Mouse (Mus musculus): Measurements from ENCODE around the gene Mob1a. TPM values are rescaled to one million over a fixed set of nuclear protein-coding genes. Genes with fewer than 3 reads are reported as not detected.
A peak's percentile ranks its signal among the peaks of the same experiment; 100 is the strongest.

Mob1a gene
- polyA plus RNA-seq (2015; fragmentation: Nextera tagmentation; extraction: Ambion mirVana): 29.2 and 32.8 TPM in 2 replicates

DNA sequence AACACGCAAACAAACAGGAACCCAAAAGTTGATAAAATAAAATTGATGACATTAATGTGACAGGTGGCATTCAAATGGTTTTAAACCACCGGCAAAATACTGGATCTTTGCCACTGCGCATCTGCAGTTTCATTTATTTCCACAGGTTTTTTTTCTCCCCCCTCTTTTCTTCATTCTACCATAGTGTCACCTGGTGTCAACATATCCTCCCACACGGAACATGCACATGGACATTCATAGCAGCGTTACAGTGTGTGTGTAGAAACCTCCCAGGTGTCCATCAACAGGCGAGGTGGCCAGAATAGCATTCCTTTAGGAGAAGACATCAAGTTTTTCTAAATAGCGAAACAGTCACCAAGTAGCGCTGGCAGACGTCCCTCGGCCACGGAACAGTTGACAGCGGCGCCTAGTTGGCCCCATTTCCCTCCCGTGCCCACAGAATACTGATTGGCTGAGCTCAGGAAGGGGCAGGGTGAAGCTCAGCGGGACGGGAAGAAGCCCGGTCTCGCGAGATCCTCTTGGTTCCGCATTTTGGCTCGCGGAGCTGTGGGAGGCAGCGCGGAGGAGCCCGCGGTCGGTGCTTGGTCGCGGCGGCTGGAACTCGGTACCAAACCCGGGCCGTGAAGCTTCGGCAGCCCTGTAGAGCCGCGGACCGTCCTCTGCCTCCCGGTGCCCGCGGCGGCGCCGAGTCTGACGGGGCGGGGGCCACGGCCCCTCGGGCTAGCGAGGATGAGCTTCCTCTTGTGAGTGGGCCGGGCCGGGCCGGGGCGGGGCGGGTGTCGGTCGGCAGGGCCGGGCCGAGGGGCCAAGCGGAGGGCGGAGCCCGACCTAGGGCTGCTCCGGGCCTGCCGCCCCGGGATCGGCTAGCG, at the start of gene Mob1a, which contains the start of gene Mthfd2:
Gene Mob1a (plus strand): TSS at position 492 of the 869 bp plus-strand sequence.
Gene Mthfd2 (minus strand): TSS at position 384 of the 869 bp plus-strand sequence.
- H3K4me1 ChIP-seq (replicated peaks): peaks cover 33% of the 10 kb centered on the region
- no peaks in the 10 kb centered on the region for H3K27me3 ChIP-seq
- H3K4me2 ChIP-seq: peak within 1 kb of the TSS; percentile 85
- WGBS: under 1% methylated on average over 62 of the region's 65 CpGs
- peak within 1 kb of the TSS; percentile 89 for H3K4me3 ChIP-seq
- peak within 1 kb of the TSS; percentile 98 for H3K9ac ChIP-seq
- peak within 1 kb of the TSS; percentile 94 for H3K27ac ChIP-seq (replicated peaks)
- peaks cover 12% of the 10 kb centered on the region for H3K36me3 ChIP-seq
- no peaks in the 10 kb centered on the region for H3K9me3 ChIP-seq
- peak; percentile 98 for ATAC-seq (ENCODE audit: low read depth)

DNA sequence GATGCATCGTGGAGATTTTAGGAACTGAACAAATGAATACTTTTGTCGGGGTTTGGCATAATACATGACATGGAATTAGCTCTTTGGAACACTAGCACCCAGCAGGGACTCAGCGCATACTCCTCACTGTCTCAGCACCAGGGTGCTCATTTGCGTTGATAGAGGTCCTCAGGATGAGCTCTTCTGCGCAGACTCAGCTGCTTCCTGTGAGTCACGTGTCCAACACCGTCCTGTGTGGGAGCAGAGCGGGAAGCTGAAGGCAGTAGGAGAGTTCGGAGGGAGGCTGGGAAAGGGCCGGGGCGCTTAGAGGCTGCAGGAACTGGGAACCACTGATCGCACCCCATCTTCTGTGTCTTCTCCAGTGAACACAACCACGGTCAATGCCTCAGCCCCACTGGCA, 48.7 kb upstream of the Mob1a start:
- Histone ChIP-seq H3K4me1 (replicated peaks) (no peaks in the 10 kb centered on the region), H3K36me3 (no peaks in the 10 kb centered on the region), H3K27me3 (no peaks in the 10 kb centered on the region), H3K9me3 (no peaks in the 10 kb centered on the region; the same call in 1 of the 2 replicates), H3K27ac (replicated peaks) (no peak overlapping the region), H3K9ac (no peak overlapping the region), H3K4me3 (no peak overlapping the region), H3K4me2 (no peak overlapping the region)
- 72% methylated on average over 13 of the region's 13 CpGs for WGBS
- no peak for ATAC-seq (ENCODE audit: low read depth)

- 20% methylated on average over 2 of the region's 2 CpGs for WGBS
- H3K4me3 ChIP-seq: no peak overlapping the region
- H3K4me2 ChIP-seq: no peak overlapping the region
- no peak overlapping the region for H3K9ac ChIP-seq
- H3K27me3 ChIP-seq: no peaks in the 10 kb centered on the region
- ATAC-seq (ENCODE audit: low read depth): no peak
- H3K9me3 ChIP-seq: no peaks in the 10 kb centered on the region; the same call in 1 of the 2 replicates
- no peaks in the 10 kb centered on the region for H3K36me3 ChIP-seq
- no peaks in the 10 kb centered on the region for H3K4me1 ChIP-seq (replicated peaks)
- no peak overlapping the region for H3K27ac ChIP-seq (replicated peaks)
Observed at GRCm38 (mm10) chr6:83278881-83279280, 46.9 kb upstream of the Mob1a start.

DNA sequence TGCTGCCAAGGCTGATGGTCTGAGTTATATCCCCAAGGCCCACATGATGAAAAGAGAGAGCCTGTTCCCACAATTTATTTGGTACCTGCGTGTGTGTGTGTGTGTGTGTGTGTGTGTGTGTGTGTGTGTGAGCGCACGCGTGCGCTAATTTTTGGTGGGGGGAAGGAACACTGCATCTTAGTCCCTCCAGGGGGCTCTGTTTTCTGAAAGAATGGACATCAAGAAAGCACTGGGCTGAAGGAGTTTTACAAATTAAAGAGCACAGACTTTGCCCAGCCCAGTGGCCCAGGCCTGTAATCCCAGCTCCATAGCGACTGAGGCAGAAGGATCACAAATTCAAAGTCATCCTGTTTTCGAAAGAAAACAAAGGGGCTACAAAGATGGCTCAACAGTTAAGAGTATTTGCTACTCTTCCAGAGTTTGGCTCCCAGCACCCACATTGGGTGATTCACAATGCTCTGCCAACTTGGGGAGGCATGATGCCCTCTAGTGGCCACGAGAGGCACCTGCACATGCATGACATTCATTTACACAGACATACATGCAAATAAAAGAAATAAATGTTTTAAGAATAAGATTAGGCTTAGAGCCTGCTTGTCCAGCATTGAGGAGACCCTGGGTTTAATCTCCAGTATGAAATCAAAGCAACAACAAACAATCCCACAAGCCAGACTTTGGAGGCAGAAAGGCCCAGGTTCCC, 45.4 kb upstream of the Mob1a start:
- ATAC-seq (ENCODE audit: low read depth): no peak
- WGBS: 81% methylated on average over 8 of the region's 8 CpGs

GRCm38 (mm10) chr6:83300447-83301229, 25.2 kb upstream of the Mob1a start:
- Histone ChIP-seq H3K27ac (replicated peaks) (no peak overlapping the region), H3K9me3 (no peaks in the 10 kb centered on the region), H3K4me2 (no peak overlapping the region), H3K27me3 (no peaks in the 10 kb centered on the region), H3K9ac (no peak overlapping the region), H3K36me3 (peaks cover 10% of the 10 kb centered on the region), H3K4me1 (replicated peaks) (peaks cover 12% of the 10 kb centered on the region), H3K4me3 (no peak overlapping the region)
- WGBS: 86% methylated on average over 7 of the region's 7 CpGs
- ATAC-seq (ENCODE audit: low read depth): no peak

More for the DNA sequence above, 45.4 kb upstream of the Mob1a start:
- Histone ChIP-seq H3K9ac (no peak overlapping the region), H3K27ac (replicated peaks) (no peak overlapping the region), H3K9me3 (no peaks in the 10 kb centered on the region; the same call in 1 of the 2 replicates), H3K4me1 (replicated peaks) (no peaks in the 10 kb centered on the region), H3K36me3 (no peaks in the 10 kb centered on the region), H3K4me2 (no peak overlapping the region), H3K4me3 (no peak overlapping the region), H3K27me3 (no peaks in the 10 kb centered on the region)

- no peaks in the 10 kb centered on the region for H3K9me3 ChIP-seq
- no peak overlapping the region for H3K27ac ChIP-seq (replicated peaks)
- H3K4me1 ChIP-seq (replicated peaks): peaks cover 12% of the 10 kb centered on the region
- WGBS: 95% methylated on average over 2 of the region's 2 CpGs
- peaks cover 17% of the 10 kb centered on the region for H3K36me3 ChIP-seq
- no peak overlapping the region for H3K4me2 ChIP-seq
- no peak overlapping the region for H3K4me3 ChIP-seq
- H3K9ac ChIP-seq: no peak overlapping the region
- no peaks in the 10 kb centered on the region for H3K27me3 ChIP-seq
- no peak for ATAC-seq (ENCODE audit: low read depth)
Observed at GRCm38 (mm10) chr6:83301294-83301693, 24.5 kb upstream of the Mob1a start.

DNA sequence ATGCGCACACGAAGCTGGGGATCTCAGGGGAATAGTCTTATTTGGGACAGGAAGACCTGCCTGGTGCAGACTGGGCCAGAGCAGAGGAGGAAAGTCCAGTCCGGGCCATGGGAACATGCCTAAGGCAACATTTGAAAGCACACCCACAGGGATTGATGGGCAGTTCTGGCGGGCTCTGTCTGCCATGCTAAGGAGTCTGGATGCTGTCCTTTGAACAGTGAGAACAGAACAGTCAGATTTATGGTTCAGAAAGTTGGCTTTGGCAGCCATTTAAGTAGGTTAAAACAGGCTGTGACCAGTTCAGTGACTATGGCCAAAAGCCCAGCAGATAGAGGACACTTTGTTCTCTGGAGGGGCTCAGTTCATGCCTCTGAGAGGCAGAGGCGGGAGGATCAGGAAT, 23.6 kb upstream of the Mob1a start:
- H3K9me3 ChIP-seq: no peaks in the 10 kb centered on the region
- H3K4me1 ChIP-seq (replicated peaks): peaks cover 12% of the 10 kb centered on the region
- peaks cover 27% of the 10 kb centered on the region for H3K36me3 ChIP-seq
- H3K27ac ChIP-seq (replicated peaks): peak overlapping the region; percentile 70
- no peak overlapping the region for H3K9ac ChIP-seq
- peak; percentile 86 for ATAC-seq (ENCODE audit: low read depth)
- 42% methylated on average over 5 of the region's 5 CpGs for WGBS
- no peaks in the 10 kb centered on the region for H3K27me3 ChIP-seq
- no peak overlapping the region for H3K4me2 ChIP-seq
- H3K4me3 ChIP-seq: no peak overlapping the region

GRCm38 (mm10) chr6:83309017-83309416, 16.8 kb upstream of the Mob1a start:
- no peaks in the 10 kb centered on the region for H3K27me3 ChIP-seq
- H3K36me3 ChIP-seq: peaks cover 74% of the 10 kb centered on the region
- 93% methylated on average over 7 of the region's 7 CpGs for WGBS

DNA sequence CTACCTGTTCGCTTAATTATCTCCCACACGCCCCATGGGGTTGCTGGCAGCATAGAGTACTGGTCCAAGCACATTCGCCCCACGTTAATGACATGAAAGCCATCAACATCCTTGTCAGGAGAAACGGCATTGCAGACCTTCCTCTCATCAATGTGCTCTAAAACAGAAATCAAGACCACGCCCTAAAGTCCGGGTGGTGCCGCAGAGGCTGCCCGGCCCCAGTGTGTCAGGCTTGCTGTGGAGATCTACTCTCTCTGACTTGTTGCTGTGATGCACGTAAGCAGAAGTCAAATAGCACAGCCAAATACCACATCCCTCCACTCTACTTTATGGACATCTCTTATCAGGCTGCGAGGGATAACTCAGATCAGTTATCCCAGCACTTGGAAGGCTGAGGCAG, 14.6 kb upstream of the Mob1a start:
- H3K4me3 ChIP-seq: no peak overlapping the region

More at GRCm38 (mm10) chr6:83309017-83309416, 16.8 kb upstream of the Mob1a start:
- Histone ChIP-seq H3K9ac (no peak overlapping the region), H3K9me3 (no peaks in the 10 kb centered on the region), H3K27ac (replicated peaks) (no peak overlapping the region), H3K4me1 (replicated peaks) (no peaks in the 10 kb centered on the region), H3K4me3 (no peak overlapping the region), H3K4me2 (no peak overlapping the region)
- no peak for ATAC-seq (ENCODE audit: low read depth)

GRCm38 (mm10) chr6:83312021-83312420, 13.8 kb upstream of the Mob1a start:
- no peaks in the 10 kb centered on the region for H3K9me3 ChIP-seq
- H3K27me3 ChIP-seq: no peaks in the 10 kb centered on the region
- H3K4me1 ChIP-seq (replicated peaks): peaks cover 19% of the 10 kb centered on the region
- H3K9ac ChIP-seq: no peak overlapping the region
- H3K36me3 ChIP-seq: peaks cover 49% of the 10 kb centered on the region
- 91% methylated on average over 7 of the region's 7 CpGs for WGBS
- ATAC-seq (ENCODE audit: low read depth): no peak
- no peak overlapping the region for H3K4me2 ChIP-seq
- H3K4me3 ChIP-seq: no peak overlapping the region
- H3K27ac ChIP-seq (replicated peaks): no peak overlapping the region

More for the DNA sequence above, 14.6 kb upstream of the Mob1a start:
- no peak overlapping the region for H3K9ac ChIP-seq
- no peak for ATAC-seq (ENCODE audit: low read depth)
- H3K27ac ChIP-seq (replicated peaks): no peak overlapping the region
- H3K9me3 ChIP-seq: no peaks in the 10 kb centered on the region
- no peak overlapping the region for H3K4me2 ChIP-seq
- 93% methylated on average over 11 of the region's 11 CpGs for WGBS
- peaks cover 58% of the 10 kb centered on the region for H3K36me3 ChIP-seq
- H3K4me1 ChIP-seq (replicated peaks): peaks cover 11% of the 10 kb centered on the region
- no peaks in the 10 kb centered on the region for H3K27me3 ChIP-seq

DNA sequence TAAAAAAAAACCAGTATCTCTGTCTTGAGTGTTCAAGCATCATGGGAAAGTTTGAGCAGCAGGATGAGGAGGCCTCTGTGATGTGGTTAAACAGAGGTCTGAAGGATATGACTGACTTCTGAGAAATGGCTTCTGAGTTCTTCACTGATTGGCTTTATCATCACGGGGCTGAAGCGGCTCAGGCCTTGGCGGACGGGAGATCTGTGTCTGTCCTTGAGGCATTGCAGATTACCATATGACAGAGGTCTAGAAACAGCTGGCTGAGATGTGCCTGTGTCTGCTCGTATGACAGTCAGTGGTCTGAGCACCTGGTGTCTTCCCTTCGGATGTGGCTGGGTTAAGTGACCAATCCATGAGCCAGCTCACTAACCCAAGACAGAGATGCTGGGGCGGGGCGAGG, 13.3 kb upstream of the Mob1a start:
- H3K9ac ChIP-seq: no peak overlapping the region
- H3K36me3 ChIP-seq: peaks cover 44% of the 10 kb centered on the region
- no peak overlapping the region for H3K4me3 ChIP-seq
- no peak for ATAC-seq (ENCODE audit: low read depth)
- no peaks in the 10 kb centered on the region for H3K27me3 ChIP-seq
- 90% methylated on average over 8 of the region's 8 CpGs for WGBS
- H3K27ac ChIP-seq (replicated peaks): no peak overlapping the region
- peaks cover 19% of the 10 kb centered on the region for H3K4me1 ChIP-seq (replicated peaks)
- H3K9me3 ChIP-seq: no peaks in the 10 kb centered on the region
- no peak overlapping the region for H3K4me2 ChIP-seq

Measured in neural tube, embryonic 13.5 days (tissue).